Mouse (Mus musculus) cortical plate, adult 2 months (tissue): Measurements from ENCODE around the gene Pi4k2a. TPM values are rescaled to one million over a fixed set of nuclear protein-coding genes. Genes with fewer than 3 reads are reported as not detected.

Experiments used
- H3K27ac ChIP-seq: fragments of 200-500 bp; 2 replicates; pipeline ENCODE4 v1.5.1; 2012; ENCODE audit warnings: low read length, control low read depth, inconsistent platforms; ENCODE audit not compliant: insufficient read depth
- H3K4me1 ChIP-seq: fragments of 200-500 bp; 2 replicates; pipeline ENCODE4 v1.6.1; 2011; ENCODE audit warnings: low read length; ENCODE audit not compliant: control insufficient read depth, insufficient read depth
- H3K4me3 ChIP-seq: fragments of 200-500 bp; 2 replicates; pipeline ENCODE4 v1.5.1; 2011; ENCODE audit warnings: mild to moderate bottlenecking, low read length, control low read depth; ENCODE audit not compliant: insufficient read depth
- CTCF ChIP-seq: fragments of 200-500 bp; IDR thresholded peaks from 2 replicates; pipeline ENCODE4 v1.5.1; 2011; ENCODE audit warnings: mild to moderate bottlenecking, control low read depth, low read length; ENCODE audit not compliant: insufficient read depth; ENCODE audit errors: extremely low read depth
- POLR2A ChIP-seq: fragments of 200-500 bp; IDR thresholded peaks from 2 replicates; pipeline ENCODE4 v1.6.1; 2011; ENCODE audit warnings: mild to moderate bottlenecking, low read length, control low read depth; ENCODE audit not compliant: insufficient read depth; ENCODE audit errors: extremely low read depth
- polyA plus RNA-seq: library from polyadenylated mRNA; depleted of rRNA; stranded (reverse); fragments of >200 nt; gene quantifications from 2 replicates; pipeline ENCODE4 v1.2.3, GENCODE M21; 2012

The Pi4k2a gene
- polyA plus RNA-seq, 1 experiment = 57.0 TPM

- Histone ChIP-seq H3K4me3 (no peak overlapping the region), H3K27ac (no peak overlapping the region), H3K4me1 (no peaks in the 10 kb centered on the region)
- no peak for TF ChIP-seq POLR2A
- peak; percentile 84 for TF ChIP-seq CTCF
Measured at GRCm38 (mm10) chr19:42151990-42152389, 61.7 kb downstream of the Pi4k2a start.

- Histone ChIP-seq H3K4me3 (no peak overlapping the region), H3K4me1 (no peaks in the 10 kb centered on the region)
- TF ChIP-seq CTCF (no peak), POLR2A (no peak)
Measured at GRCm38 (mm10) chr19:42157493-42158237, 67.4 kb downstream of the Pi4k2a start.

GRCm38 (mm10) chr19:42158246-42159017, 68.2 kb downstream of the Pi4k2a start:
- no peaks in the 10 kb centered on the region for H3K4me1 ChIP-seq
- no peak overlapping the region for H3K27ac ChIP-seq
- TF ChIP-seq CTCF = no peak
- TF ChIP-seq POLR2A = no peak
- H3K4me3 ChIP-seq = no peak overlapping the region

More at GRCm38 (mm10) chr19:42157493-42158237, 67.4 kb downstream of the Pi4k2a start:
- no peak overlapping the region for H3K27ac ChIP-seq

- Histone ChIP-seq H3K4me3 (no peak within 1 kb of the TSS), H3K27ac (no peak within 1 kb of the TSS), H3K4me1 (peaks cover 3% of the 10 kb centered on the region)
- no peak for TF ChIP-seq POLR2A
- no peak for TF ChIP-seq CTCF
Measured at GRCm38 (mm10) chr19:42163764-42164163, 73.5 kb downstream of the Pi4k2a start, which contains the start of gene Zfyve27. Zfyve27 (plus strand) TSS chr19:42163951.

- Histone ChIP-seq H3K27ac (no peak overlapping the region), H3K4me3 (no peak overlapping the region), H3K4me1 (peaks cover 3% of the 10 kb centered on the region)
- TF ChIP-seq CTCF (no peak), POLR2A (no peak)
Measured at GRCm38 (mm10) chr19:42164188-42164587, 73.9 kb downstream of the Pi4k2a start.

- Histone ChIP-seq H3K27ac (no peak overlapping the region), H3K4me3 (no peak overlapping the region; the same call in 1 of the 2 replicates), H3K4me1 (peaks cover 6% of the 10 kb centered on the region)
- TF ChIP-seq POLR2A (no peak), CTCF (peak; percentile 92)
Measured at GRCm38 (mm10) chr19:42166130-42166529, 75.9 kb downstream of the Pi4k2a start.

GRCm38 (mm10) chr19:42166766-42167165, 76.5 kb downstream of the Pi4k2a start:
- TF ChIP-seq POLR2A (no peak), CTCF (no peak)
- H3K27ac ChIP-seq = no peak overlapping the region
- peaks cover 11% of the 10 kb centered on the region for H3K4me1 ChIP-seq
- H3K4me3 ChIP-seq = no peak overlapping the region

GRCm38 (mm10) chr19:42167489-42167888, 77.2 kb downstream of the Pi4k2a start:
- H3K4me3 ChIP-seq = no peak overlapping the region
- no peak for TF ChIP-seq POLR2A
- TF ChIP-seq CTCF = no peak
- H3K27ac ChIP-seq = no peak overlapping the region
- H3K4me1 ChIP-seq = peaks cover 11% of the 10 kb centered on the region

GRCm38 (mm10) chr19:42169322-42169975, 79.2 kb downstream of the Pi4k2a start:
- Histone ChIP-seq H3K27ac (no peak overlapping the region), H3K4me1 (peaks cover 7% of the 10 kb centered on the region), H3K4me3 (no peak overlapping the region)
- TF ChIP-seq POLR2A (no peak), CTCF (no peak)
